Mouse (Mus musculus) erythroblast, embryonic 14.5 days (primary cell): ENCODE measurements at regions not wholly inside any gene's neighbourhood (a gene's known extent, or its start where the extent isn't known, plus 50 kb on each side); places are given as distances from the start of the nearest gene placed in this dataset.
"Not testable (repeated sequence)": the region's sequence is repeated elsewhere in the genome, so short reads cannot be mapped to it uniquely, and the experiment has no call there.

Experiments used
- H3K27me3 ChIP-seq: 2 replicates; pipeline ENCODE4 v1.6.1; 2012; ENCODE audit warnings: inconsistent platforms; ENCODE audit not compliant: control insufficient read depth
- H3K36me3 ChIP-seq: 2 replicates; pipeline ENCODE4 v1.6.1; 2012; ENCODE audit warnings: mild to moderate bottlenecking, inconsistent platforms; ENCODE audit not compliant: control insufficient read depth
- H3K4me1 ChIP-seq: 2 replicates; pipeline ENCODE4 v1.6.1; 2012; ENCODE audit warnings: inconsistent platforms; ENCODE audit not compliant: control insufficient read depth
- H3K4me3 ChIP-seq: replicated peaks from 2 replicates; pipeline ENCODE3; 2012; ENCODE audit warnings: moderate library complexity, mild to moderate bottlenecking, inconsistent platforms
- H3K9me3 ChIP-seq: 2 replicates; pipeline ENCODE4 v1.6.1; 2012; ENCODE audit warnings: low read length, inconsistent platforms, mixed read lengths; ENCODE audit not compliant: control insufficient read depth
- GATA1 ChIP-seq: IDR thresholded peaks from 2 replicates; pipeline ENCODE4 v1.6.1; 2012; ENCODE audit warnings: low read length, inconsistent platforms, mixed read lengths
- TAL1 ChIP-seq: IDR thresholded peaks from 3 replicates; pipeline ENCODE4 v1.6.1; 2012; ENCODE audit warnings: low read length, inconsistent platforms, mixed read lengths

GRCm38 (mm10) chr17:15252187-15252586, 124.5 kb downstream of the Dll1 start:
- Histone ChIP-seq H3K4me1 (no peaks in the 10 kb centered on the region), H3K36me3 (no peaks in the 10 kb centered on the region), H3K9me3 (no peaks in the 10 kb centered on the region), H3K27me3 (peaks cover 2% of the 10 kb centered on the region; the same call in 1 of the 2 replicates), H3K4me3 (no peak overlapping the region)
- TF ChIP-seq GATA1 (no peak), TAL1 (no peak)

GRCm38 (mm10) chr17:15251641-15252040, 125.0 kb downstream of the Dll1 start:
- no peak overlapping the region for H3K4me3 ChIP-seq
- H3K4me1 ChIP-seq, result no peaks in the 10 kb centered on the region
- no peaks in the 10 kb centered on the region for H3K36me3 ChIP-seq
- H3K9me3 ChIP-seq, result no peaks in the 10 kb centered on the region
- TF ChIP-seq GATA1 (no peak), TAL1 (no peak)
- peaks cover 2% of the 10 kb centered on the region; the same call in 1 of the 2 replicates for H3K27me3 ChIP-seq

- peaks cover 2% of the 10 kb centered on the region; the same call in 1 of the 2 replicates for H3K27me3 ChIP-seq
- H3K36me3 ChIP-seq, result no peaks in the 10 kb centered on the region
- H3K4me1 ChIP-seq, result no peaks in the 10 kb centered on the region
- no peak overlapping the region for H3K4me3 ChIP-seq
- TF ChIP-seq GATA1 (no peak), TAL1 (no peak)
- no peaks in the 10 kb centered on the region for H3K9me3 ChIP-seq
Measured at GRCm38 (mm10) chr17:15248417-15248791, 128.3 kb downstream of the Dll1 start.

GRCm38 (mm10) chr17:15247546-15248416, 128.9 kb downstream of the Dll1 start:
- TF ChIP-seq TAL1, result no peak
- no peak for TF ChIP-seq GATA1

GRCm38 (mm10) chr17:15242976-15243635, 133.6 kb downstream of the Dll1 start:
- peaks cover 2% of the 10 kb centered on the region; the same call in 1 of the 2 replicates for H3K27me3 ChIP-seq
- no peaks in the 10 kb centered on the region for H3K4me1 ChIP-seq
- no peaks in the 10 kb centered on the region for H3K9me3 ChIP-seq
- TF ChIP-seq GATA1 (no peak), TAL1 (no peak)
- H3K36me3 ChIP-seq, result no peaks in the 10 kb centered on the region
- H3K4me3 ChIP-seq, result no peak overlapping the region

More at GRCm38 (mm10) chr17:15247546-15248416, 128.9 kb downstream of the Dll1 start:
- H3K9me3 ChIP-seq, result no peaks in the 10 kb centered on the region
- H3K36me3 ChIP-seq, result no peaks in the 10 kb centered on the region
- H3K4me1 ChIP-seq, result no peaks in the 10 kb centered on the region
- H3K4me3 ChIP-seq, result no peak overlapping the region
- peaks cover 2% of the 10 kb centered on the region; the same call in 1 of the 2 replicates for H3K27me3 ChIP-seq

- Histone ChIP-seq H3K36me3 (no peaks in the 10 kb centered on the region), H3K9me3 (no peaks in the 10 kb centered on the region), H3K4me3 (no peak overlapping the region), H3K27me3 (no peaks in the 10 kb centered on the region), H3K4me1 (no peaks in the 10 kb centered on the region)
- TF ChIP-seq GATA1, result no peak
- no peak for TF ChIP-seq TAL1
Measured at GRCm38 (mm10) chr17:15242356-15242755, 134.3 kb downstream of the Dll1 start.

- TF ChIP-seq GATA1 (no peak), TAL1 (no peak)
- H3K4me3 ChIP-seq, result no peak overlapping the region
- no peaks in the 10 kb centered on the region for H3K36me3 ChIP-seq
- H3K9me3 ChIP-seq, result no peaks in the 10 kb centered on the region
- H3K27me3 ChIP-seq, result no peaks in the 10 kb centered on the region
- no peaks in the 10 kb centered on the region for H3K4me1 ChIP-seq
Measured at GRCm38 (mm10) chr17:15241491-15241890, 135.2 kb downstream of the Dll1 start.

GRCm38 (mm10) chr17:15240641-15241040, 136.0 kb downstream of the Dll1 start:
- not testable (repeated sequence) for H3K4me1 ChIP-seq, H3K4me3 ChIP-seq, H3K27me3 ChIP-seq, H3K9me3 ChIP-seq, H3K36me3 ChIP-seq

GRCm38 (mm10) chr17:15240011-15240410, 136.7 kb downstream of the Dll1 start:
- Histone ChIP-seq H3K36me3 (no peaks in the 10 kb centered on the region), H3K4me1 (no peaks in the 10 kb centered on the region), H3K4me3 (no peak overlapping the region), H3K27me3 (no peaks in the 10 kb centered on the region), H3K9me3 (no peaks in the 10 kb centered on the region)
- TF ChIP-seq GATA1 (no peak), TAL1 (no peak)
